Mouse (Mus musculus): ENCODE measurements around the gene Ptpn13. TPM values are rescaled to one million over a fixed set of nuclear protein-coding genes. Genes with fewer than 3 reads are reported as not detected.
A peak's percentile ranks its signal among the peaks of the same experiment; 100 is the strongest.

The Ptpn13 gene
- polyA plus RNA-seq, 1 experiment from 2014 or later, result 16.4 TPM

GRCm38 (mm10) chr5:103541542-103541941 is 116.5 kb downstream of the Ptpn13 start:
- Histone ChIP-seq H3K4me3 (no peak overlapping the region), H3K4me1 (no peaks in the 10 kb centered on the region), H3K36me3 (peaks cover 56% of the 10 kb centered on the region), H3K9me3 (no peaks in the 10 kb centered on the region), H3K27ac (no peak overlapping the region; the same call in 1 of the 2 replicates), H3K27me3 (ENCODE audit: insufficient read depth, poor library complexity, severe bottlenecking) (no peaks in the 10 kb centered on the region)
- DNase-seq (ENCODE audit: low spot score), result no peak
- 91% methylated on average over 11 of the region's 11 CpGs for WGBS

GRCm38 (mm10) chr5:103545381-103546000 is 120.5 kb downstream of the Ptpn13 start:
- Histone ChIP-seq H3K27ac (no peak overlapping the region), H3K9me3 (no peaks in the 10 kb centered on the region), H3K36me3 (peaks cover 42% of the 10 kb centered on the region), H3K4me3 (no peak overlapping the region), H3K4me1 (no peaks in the 10 kb centered on the region), H3K27me3 (ENCODE audit: insufficient read depth, poor library complexity, severe bottlenecking) (no peaks in the 10 kb centered on the region)
- WGBS, result 90% methylated on average over 20 of the region's 20 CpGs
- no peak for DNase-seq (ENCODE audit: low spot score)

GRCm38 (mm10) chr5:103554769-103555168 is 129.8 kb downstream of the Ptpn13 start:
- no peaks in the 10 kb centered on the region for H3K27me3 ChIP-seq (ENCODE audit: insufficient read depth, poor library complexity, severe bottlenecking)
- no peak overlapping the region for H3K27ac ChIP-seq
- no peaks in the 10 kb centered on the region for H3K9me3 ChIP-seq
- H3K4me3 ChIP-seq, result no peak overlapping the region
- H3K36me3 ChIP-seq, result peaks cover 74% of the 10 kb centered on the region
- DNase-seq (ENCODE audit: low spot score), result no peak
- H3K4me1 ChIP-seq, result no peaks in the 10 kb centered on the region
- WGBS, result 91% methylated on average over 16 of the region's 16 CpGs

- peaks cover 87% of the 10 kb centered on the region for H3K36me3 ChIP-seq
- H3K27me3 ChIP-seq (ENCODE audit: insufficient read depth, poor library complexity, severe bottlenecking), result no peaks in the 10 kb centered on the region
- DNase-seq (ENCODE audit: low spot score), result no peak
- 94% methylated on average over 9 of the region's 9 CpGs for WGBS
- no peaks in the 10 kb centered on the region for H3K4me1 ChIP-seq
- no peak overlapping the region for H3K27ac ChIP-seq
- H3K4me3 ChIP-seq, result no peak overlapping the region
- H3K9me3 ChIP-seq, result no peaks in the 10 kb centered on the region
Observed at GRCm38 (mm10) chr5:103560546-103560945, 135.6 kb downstream of the Ptpn13 start.

GRCm38 (mm10) chr5:103568034-103568433 is 143.0 kb downstream of the Ptpn13 start:
- Histone ChIP-seq H3K4me1 (no peaks in the 10 kb centered on the region), H3K27me3 (ENCODE audit: insufficient read depth, poor library complexity, severe bottlenecking) (no peaks in the 10 kb centered on the region), H3K4me3 (no peak overlapping the region), H3K9me3 (no peaks in the 10 kb centered on the region), H3K36me3 (peaks cover 67% of the 10 kb centered on the region), H3K27ac (no peak overlapping the region)
- WGBS, result 88% methylated on average over 4 of the region's 4 CpGs
- DNase-seq (ENCODE audit: low spot score), result no peak

- H3K36me3 ChIP-seq, result peaks cover 68% of the 10 kb centered on the region
- H3K4me3 ChIP-seq, result no peak overlapping the region
- WGBS, result 85% methylated on average over 9 of the region's 9 CpGs
- H3K4me1 ChIP-seq, result no peaks in the 10 kb centered on the region
- no peaks in the 10 kb centered on the region for H3K9me3 ChIP-seq
- H3K27me3 ChIP-seq (ENCODE audit: insufficient read depth, poor library complexity, severe bottlenecking), result no peaks in the 10 kb centered on the region
- no peak for DNase-seq (ENCODE audit: low spot score)
- H3K27ac ChIP-seq, result no peak overlapping the region
Observed at GRCm38 (mm10) chr5:103569446-103569845, 144.5 kb downstream of the Ptpn13 start.

GRCm38 (mm10) chr5:103579680-103580420 is 154.9 kb downstream of the Ptpn13 start:
- WGBS, result 73% methylated on average over 11 of the region's 11 CpGs
- H3K36me3 ChIP-seq, result peaks cover 24% of the 10 kb centered on the region
- no peaks in the 10 kb centered on the region for H3K9me3 ChIP-seq
- DNase-seq (ENCODE audit: low spot score), result no peak
- no peak overlapping the region for H3K27ac ChIP-seq
- H3K27me3 ChIP-seq (ENCODE audit: insufficient read depth, poor library complexity, severe bottlenecking), result no peaks in the 10 kb centered on the region
- no peaks in the 10 kb centered on the region for H3K4me1 ChIP-seq
- H3K4me3 ChIP-seq, result no peak overlapping the region

GRCm38 (mm10) chr5:103587219-103587618 is 162.2 kb downstream of the Ptpn13 start:
- no peak overlapping the region for H3K27ac ChIP-seq
- no peaks in the 10 kb centered on the region for H3K9me3 ChIP-seq
- H3K36me3 ChIP-seq, result peaks cover 25% of the 10 kb centered on the region
- 75% methylated on average over 7 of the region's 7 CpGs for WGBS
- H3K27me3 ChIP-seq (ENCODE audit: insufficient read depth, poor library complexity, severe bottlenecking), result no peaks in the 10 kb centered on the region
- peaks cover 7% of the 10 kb centered on the region; the same call in 1 of the 2 replicates for H3K4me1 ChIP-seq
- no peak for DNase-seq (ENCODE audit: low spot score)
- H3K4me3 ChIP-seq, result no peak overlapping the region

GRCm38 (mm10) chr5:103591846-103592245 is 166.9 kb downstream of the Ptpn13 start:
- no peak for DNase-seq (ENCODE audit: low spot score)
- Histone ChIP-seq H3K27me3 (ENCODE audit: insufficient read depth, poor library complexity, severe bottlenecking) (no peaks in the 10 kb centered on the region), H3K9me3 (no peaks in the 10 kb centered on the region), H3K36me3 (peaks cover 29% of the 10 kb centered on the region), H3K27ac (no peak overlapping the region), H3K4me1 (peaks cover 26% of the 10 kb centered on the region), H3K4me3 (no peak overlapping the region)
- 73% methylated on average over 7 of the region's 7 CpGs for WGBS

GRCm38 (mm10) chr5:103592706-103593105 is 167.7 kb downstream of the Ptpn13 start:
- Histone ChIP-seq H3K4me1 (peaks cover 19% of the 10 kb centered on the region), H3K27ac (no peak overlapping the region), H3K27me3 (ENCODE audit: insufficient read depth, poor library complexity, severe bottlenecking) (no peaks in the 10 kb centered on the region), H3K9me3 (no peaks in the 10 kb centered on the region), H3K36me3 (peaks cover 30% of the 10 kb centered on the region), H3K4me3 (no peak overlapping the region)
- DNase-seq (ENCODE audit: low spot score), result no peak
- 74% methylated on average over 8 of the region's 8 CpGs for WGBS

- no peaks in the 10 kb centered on the region for H3K9me3 ChIP-seq
- H3K36me3 ChIP-seq, result peaks cover 29% of the 10 kb centered on the region
- no peak overlapping the region for H3K27ac ChIP-seq
- no peak for DNase-seq (ENCODE audit: low spot score)
- WGBS, result 82% methylated on average over 9 of the region's 9 CpGs
- H3K4me1 ChIP-seq, result peaks cover 20% of the 10 kb centered on the region
- H3K27me3 ChIP-seq (ENCODE audit: insufficient read depth, poor library complexity, severe bottlenecking), result no peaks in the 10 kb centered on the region
- no peak overlapping the region for H3K4me3 ChIP-seq
Observed at GRCm38 (mm10) chr5:103593575-103593974, 168.6 kb downstream of the Ptpn13 start.

GRCm38 (mm10) chr5:103595394-103596226 is 170.6 kb downstream of the Ptpn13 start:
- H3K4me1 ChIP-seq, result peaks cover 24% of the 10 kb centered on the region
- H3K27me3 ChIP-seq (ENCODE audit: insufficient read depth, poor library complexity, severe bottlenecking), result no peaks in the 10 kb centered on the region
- H3K4me3 ChIP-seq, result no peak overlapping the region
- H3K36me3 ChIP-seq, result peaks cover 26% of the 10 kb centered on the region
- no peaks in the 10 kb centered on the region for H3K9me3 ChIP-seq
- no peak for DNase-seq (ENCODE audit: low spot score)
- WGBS, result 49% methylated on average over 13 of the region's 13 CpGs
- peak overlapping the region; percentile 73 for H3K27ac ChIP-seq

Measured in heart, embryonic 10.5 days (tissue).